Mouse (Mus musculus) urinary bladder, postnatal 25 days (tissue): ENCODE results near the gene Capg.

Source experiments
- DNase-seq: peaks from one replicate; pipeline ENCODE4 v3.0.0; 2022; ENCODE audit warnings: low spot score

Capg gene

GRCm38 (mm10) chr6:72607676-72608075 lies 63.5 kb downstream of the Capg start:
- DNase-seq: no peak

GRCm38 (mm10) chr6:72608662-72609184 lies 64.5 kb downstream of the Capg start:
- DNase-seq: no peak

DNA sequence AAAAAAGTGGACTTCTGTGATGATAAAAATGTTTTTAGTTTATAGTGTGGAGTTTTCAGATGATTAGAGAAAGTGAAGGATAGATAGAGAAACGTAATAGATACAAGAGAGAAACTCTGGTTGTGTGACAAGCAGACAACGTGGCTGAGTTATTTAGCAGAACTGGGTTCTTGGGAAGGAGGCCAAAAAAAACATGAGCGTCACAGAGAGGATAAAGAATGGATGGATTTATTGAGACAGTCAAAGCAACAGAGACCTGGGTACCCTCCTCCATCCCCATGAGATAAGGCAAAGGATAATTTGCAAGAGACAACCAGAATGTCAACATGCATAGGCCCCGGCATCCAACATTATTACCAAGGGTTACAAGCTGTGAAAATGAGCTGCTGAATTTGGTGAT lies 66.1 kb downstream of the Capg start:
- no peak for DNase-seq
